Mouse (Mus musculus): ENCODE data around the gene Slc6a21.
A peak's percentile ranks its signal among the peaks of the same experiment; 100 is the strongest.

DNA sequence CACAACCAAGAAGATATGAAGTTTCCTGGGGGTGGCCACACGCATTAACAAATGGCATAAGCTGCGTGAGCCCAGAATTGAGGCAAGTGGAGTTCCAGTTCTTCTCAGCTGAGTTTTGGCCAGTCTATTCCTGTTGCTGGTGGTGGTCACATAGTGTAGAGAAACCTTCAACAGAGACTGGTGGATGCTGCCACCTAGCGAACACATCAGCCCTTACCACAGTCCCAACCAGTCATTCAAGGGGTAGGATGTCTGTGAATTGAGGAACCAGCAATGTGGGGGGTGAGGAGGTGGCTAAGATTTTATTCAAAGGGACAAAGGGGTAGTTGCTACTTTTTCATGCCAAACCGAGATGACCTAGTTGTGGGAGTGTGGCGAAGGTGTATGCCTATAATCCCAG, 22.4 kb downstream of the Slc6a21 start:
- TF ChIP-seq CTCF (conservative IDR thresholded peaks at IDR 0.05; ENCODE audit: low read length) (peak; percentile 59), POU5F1 (IDR thresholded peaks at IDR 0.05; ENCODE audit: borderline replicate concordance, low read length) (no peak)
